Mouse (Mus musculus): ENCODE results near the gene Ppp2r3a. TPM values are rescaled to one million over a fixed set of nuclear protein-coding genes. Genes with fewer than 3 reads are reported as not detected.

Gene Ppp2r3a
- total RNA-seq, 2 experiments from 2014 or later: 19.4 to 20.9 TPM

GRCm38 (mm10) chr9:101083728-101084127, 167.9 kb downstream of the Ppp2r3a start:
- no peak for TF ChIP-seq CTCF (IDR thresholded peaks at IDR 0.05)
- Histone ChIP-seq H3K4me3 (no peak overlapping the region), H3K27ac (no peak overlapping the region)
- intact Hi-C loops (cut with DNase I): no loop called here
- DNase-seq (ENCODE audit: extremely low spot score in 1 of 2, low spot score in 2 of 2): no peak

DNA sequence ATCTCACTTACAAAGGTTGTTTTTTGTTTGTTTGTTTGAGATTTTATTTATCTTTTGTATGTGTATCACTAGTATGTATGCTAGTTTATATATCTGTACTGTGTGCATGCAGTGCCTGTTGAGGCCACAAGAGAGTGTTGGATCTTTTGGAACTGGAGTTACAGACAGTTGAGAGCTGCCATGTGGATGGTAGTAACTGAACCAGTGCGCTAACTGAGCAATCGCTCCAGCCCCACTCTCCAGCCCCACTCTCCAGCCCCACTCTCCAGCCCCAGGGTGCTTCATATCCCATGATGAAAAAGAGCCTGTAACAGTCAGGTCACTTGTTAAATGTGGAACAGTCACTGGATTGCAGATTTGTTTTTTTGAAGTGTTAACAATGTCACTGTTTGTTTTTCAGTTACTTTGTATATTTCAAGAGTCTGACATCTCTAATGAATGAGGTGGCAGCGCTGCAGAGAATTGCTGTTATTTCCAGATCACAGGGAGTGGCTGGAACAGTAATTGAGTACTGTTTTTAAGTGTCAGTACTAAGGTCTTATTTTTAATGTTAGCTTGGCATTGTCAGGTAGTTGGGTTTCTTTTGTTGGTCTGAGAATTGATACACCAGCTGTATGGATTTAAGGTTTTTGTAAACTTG, 171.4 kb downstream of the Ppp2r3a start:
- H3K27ac ChIP-seq: no peak overlapping the region
- no peak for DNase-seq (ENCODE audit: extremely low spot score in 1 of 2, low spot score in 2 of 2)
- intact Hi-C loops (cut with DNase I): no loop called here
- TF ChIP-seq CTCF (IDR thresholded peaks at IDR 0.05): peak; percentile 21
- no peak overlapping the region for H3K4me3 ChIP-seq

- DNase-seq (ENCODE audit: extremely low spot score in 1 of 2, low spot score in 2 of 2): no peak
- no peak for TF ChIP-seq CTCF (IDR thresholded peaks at IDR 0.05)
- Histone ChIP-seq H3K4me3 (peak overlapping the region; percentile 96), H3K27ac (no peak overlapping the region)
- intact Hi-C loops (cut with DNase I): no loop called here
Observed at GRCm38 (mm10) chr9:101078579-101078978, 173.0 kb downstream of the Ppp2r3a start.

DNA sequence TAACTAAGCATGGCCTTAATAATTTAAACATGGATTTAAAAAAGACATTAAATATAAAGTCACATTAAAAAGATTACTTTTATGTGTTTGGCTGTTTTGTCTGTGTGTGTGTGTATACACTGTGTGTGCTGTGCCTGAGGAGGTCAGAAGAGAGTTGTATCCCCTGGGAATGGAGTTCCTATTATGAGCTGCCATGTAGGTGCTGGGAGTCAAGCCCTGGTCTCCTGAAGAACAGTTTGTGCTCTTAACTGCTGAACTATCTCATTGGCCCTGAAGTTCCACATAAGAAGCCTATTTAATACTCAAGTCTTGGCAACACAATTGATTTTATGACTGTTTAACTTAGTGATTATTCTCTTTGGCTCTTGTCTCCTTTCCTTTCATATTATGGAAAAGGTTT, 174.1 kb downstream of the Ppp2r3a start:
- no peak overlapping the region for H3K27ac ChIP-seq
- H3K4me3 ChIP-seq: peak overlapping the region; percentile 96
- no peak for DNase-seq (ENCODE audit: extremely low spot score in 1 of 2, low spot score in 2 of 2)
- TF ChIP-seq CTCF (IDR thresholded peaks at IDR 0.05): no peak
- intact Hi-C loops (cut with DNase I): no loop called here

GRCm38 (mm10) chr9:101076095-101076875, 175.3 kb downstream of the Ppp2r3a start:
- Histone ChIP-seq H3K27ac (peak overlapping the region; percentile 44; the same call in 1 of the 2 replicates), H3K4me3 (peak overlapping the region; percentile 96)
- no peak for TF ChIP-seq CTCF (IDR thresholded peaks at IDR 0.05)
- intact Hi-C loops (cut with DNase I): no loop called here
- DNase-seq (ENCODE audit: extremely low spot score in 1 of 2, low spot score in 2 of 2): no peak

GRCm38 (mm10) chr9:101075694-101076093, 175.9 kb downstream of the Ppp2r3a start:
- intact Hi-C loops (cut with DNase I): no loop called here
- Histone ChIP-seq H3K4me3 (peak overlapping the region; percentile 96), H3K27ac (peak overlapping the region; percentile 4; the same call in 1 of the 2 replicates)
- no peak for DNase-seq (ENCODE audit: extremely low spot score in 1 of 2, low spot score in 2 of 2)
- TF ChIP-seq CTCF (IDR thresholded peaks at IDR 0.05): no peak

GRCm38 (mm10) chr9:101075091-101075581, 176.5 kb downstream of the Ppp2r3a start:
- no peak for DNase-seq (ENCODE audit: extremely low spot score in 1 of 2, low spot score in 2 of 2)
- no peak for TF ChIP-seq CTCF (IDR thresholded peaks at IDR 0.05)
- intact Hi-C loops (cut with DNase I): no loop called here
- H3K27ac ChIP-seq: peak overlapping the region; percentile 100
- H3K4me3 ChIP-seq: peak overlapping the region; percentile 96

DNA sequence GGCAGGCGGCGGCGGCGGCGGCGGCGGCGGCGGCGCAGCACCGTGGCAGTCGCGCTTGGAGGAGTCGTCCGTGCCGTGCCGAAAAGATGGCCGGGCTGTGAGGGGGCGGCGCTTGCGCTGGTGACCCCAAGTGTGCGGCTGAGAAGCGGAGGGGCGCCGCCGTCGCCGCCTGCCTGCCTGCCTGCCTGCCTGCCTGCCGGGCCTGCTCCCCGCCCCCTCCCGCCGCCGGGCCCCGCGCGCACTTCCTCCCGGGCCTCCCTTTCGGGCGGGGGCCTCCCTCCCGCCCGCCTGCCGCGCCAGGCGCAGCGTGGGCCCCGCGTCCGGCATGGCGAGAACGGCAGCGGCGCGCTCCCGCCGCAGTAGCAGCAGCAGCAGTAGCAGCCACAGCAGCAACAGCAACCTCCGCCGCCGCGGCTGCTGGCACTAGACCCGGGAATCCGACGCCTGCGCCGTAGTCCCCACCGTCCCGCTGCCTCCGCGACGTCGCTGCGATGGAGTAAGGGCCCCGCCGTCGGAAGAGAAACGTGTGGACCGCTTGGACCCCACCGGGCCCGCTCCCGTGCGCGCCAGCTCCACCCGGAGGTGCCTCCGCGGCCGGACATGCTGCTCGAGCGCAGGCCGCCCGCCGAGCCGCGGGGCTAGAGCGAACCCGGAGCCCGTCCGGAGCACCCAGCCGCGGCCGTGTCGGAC, 177.1 kb downstream of the Ppp2r3a start:
- Histone ChIP-seq H3K4me3 (peak overlapping the region; percentile 96), H3K27ac (peak overlapping the region; percentile 100)
- intact Hi-C loops (cut with DNase I): loop anchor here (5.0 kb wide), 1 partner anchor 83 kb away; no protein-coding TSS in a partner anchor
- peak; percentile 86 to 89 for DNase-seq (ENCODE audit: extremely low spot score in 1 of 2, low spot score in 2 of 2)
- no peak for TF ChIP-seq CTCF (IDR thresholded peaks at IDR 0.05)

- intact Hi-C loops (cut with DNase I): loop anchor here (2.0 to 5.0 kb wide), 3 partner anchors 39 to 431 kb away; partner anchors contain the start of gene Pccb
Observed at GRCm38 (mm10) chr9:101073987-101074331, 177.6 kb downstream of the Ppp2r3a start, which contains the start of gene Msl2. Gene Msl2, plus strand, starts transcription at chr9:101074101.

DNA sequence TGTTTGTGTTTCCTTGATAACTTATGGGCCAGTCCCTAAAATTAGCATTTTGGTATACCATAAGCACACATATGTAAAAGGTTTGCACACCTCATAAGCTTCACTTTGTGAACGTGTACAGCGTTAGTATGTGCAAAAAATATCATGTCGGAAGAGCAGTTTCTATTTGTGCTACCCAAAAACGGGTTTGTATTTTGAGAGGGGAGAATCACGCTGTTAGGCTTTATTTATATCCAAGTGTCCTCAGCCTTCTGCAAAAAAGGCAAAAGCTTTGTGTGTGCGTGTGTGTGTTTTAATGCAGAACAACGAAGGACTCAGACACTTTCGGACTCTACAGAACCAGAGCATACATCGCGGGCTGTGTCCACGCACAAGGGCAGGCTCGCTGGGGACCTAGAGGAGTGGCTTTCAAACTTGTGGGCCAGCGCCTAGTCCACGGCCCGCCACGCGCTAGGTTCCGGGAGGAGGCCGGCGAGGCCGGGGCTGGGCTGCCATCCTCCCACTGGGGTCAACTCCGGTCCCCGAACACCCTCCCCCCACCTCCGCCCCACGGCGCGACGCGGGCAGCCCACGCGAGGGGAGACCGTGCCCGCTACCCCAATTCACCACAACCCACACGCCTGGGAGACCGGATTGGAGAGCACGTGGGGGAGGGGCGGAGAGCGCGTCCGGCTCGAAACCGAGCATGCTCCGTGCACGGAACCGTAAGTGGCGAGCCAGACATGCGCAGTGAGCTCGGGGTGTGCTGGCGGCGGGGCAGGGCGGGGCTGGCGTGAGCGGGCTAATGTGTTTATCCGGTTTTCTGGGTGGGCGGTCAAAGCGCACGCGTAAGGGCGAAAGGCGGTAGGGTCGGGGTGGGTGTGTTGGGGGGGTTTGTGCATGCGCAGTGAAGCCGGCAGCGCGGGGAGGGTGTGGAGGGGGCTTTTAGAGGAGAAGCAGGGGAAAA, 178.3 kb downstream of the Ppp2r3a start:
- H3K27ac ChIP-seq: peak overlapping the region; percentile 97
- peak overlapping the region; percentile 96 for H3K4me3 ChIP-seq
- DNase-seq (ENCODE audit: extremely low spot score in 1 of 2, low spot score in 2 of 2): peak; percentile 98 to 99
- TF ChIP-seq CTCF (IDR thresholded peaks at IDR 0.05): no peak
- intact Hi-C loops (cut with DNase I): loop anchor here (2.0 to 5.0 kb wide), 3 partner anchors 39 to 431 kb away; partner anchors contain the start of gene Pccb

More at GRCm38 (mm10) chr9:101073987-101074331, 177.6 kb downstream of the Ppp2r3a start, which contains the start of gene Msl2:
- Histone ChIP-seq H3K4me3 (peak within 1 kb of the TSS; percentile 96), H3K27ac (peak within 1 kb of the TSS; percentile 100)
- TF ChIP-seq CTCF (IDR thresholded peaks at IDR 0.05): no peak
- no peak for DNase-seq (ENCODE audit: extremely low spot score in 1 of 2, low spot score in 2 of 2)
